Mouse (Mus musculus) heart, postnatal 36 days (tissue): ENCODE measurements around the gene Bmpr1b. TPM values are rescaled to one million over a fixed set of nuclear protein-coding genes. Genes with fewer than 3 reads are reported as not detected.

ENCODE experiments used
- DNase-seq, 2 experiments: peaks; one replicate each; pipeline ENCODE4 v3.0.0; 2021 to 2022
- intact Hi-C: fragments of 180-260 bp; cut with DNase I; formaldehyde crosslinking; loops from one replicate; pipeline ENCODE4 v1.15.1; 2025
- total RNA-seq, 2 experiments: library from RNA; stranded (reverse); gene quantifications; 2 replicates each; pipeline ENCODE4 v1.2.3; 2021

Gene Bmpr1b
- total RNA-seq, 2 experiments from 2014 or later, result 0.16 to 0.22 TPM

DNA sequence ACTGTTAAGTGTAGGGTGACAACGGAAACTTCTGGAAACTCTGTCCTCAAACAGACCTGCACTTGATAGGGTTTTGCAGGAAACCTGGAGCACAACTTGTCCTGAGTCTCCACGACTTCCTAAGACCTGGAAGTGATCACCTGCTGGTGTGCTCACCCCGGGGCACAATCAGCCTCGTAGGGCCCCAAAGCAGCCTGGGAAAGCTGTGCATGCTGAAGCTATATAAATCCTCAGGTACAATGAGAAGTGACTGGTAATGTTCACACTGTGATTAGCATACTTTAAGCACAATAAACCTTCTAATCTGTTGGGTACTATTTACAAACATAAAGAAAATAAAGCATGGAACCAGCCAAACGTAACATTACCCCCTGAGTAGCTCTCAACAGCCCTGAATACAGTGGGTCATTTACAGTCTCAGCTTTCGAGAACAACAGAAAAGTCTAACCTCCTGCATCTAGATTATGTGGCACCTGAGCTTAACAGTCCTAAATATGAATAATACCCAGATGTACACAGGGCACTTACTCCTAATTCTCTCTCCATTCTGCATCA, 54.4 kb downstream of the Bmpr1b start:
- no peak for DNase-seq
- intact Hi-C loops, result no loop called here

DNA sequence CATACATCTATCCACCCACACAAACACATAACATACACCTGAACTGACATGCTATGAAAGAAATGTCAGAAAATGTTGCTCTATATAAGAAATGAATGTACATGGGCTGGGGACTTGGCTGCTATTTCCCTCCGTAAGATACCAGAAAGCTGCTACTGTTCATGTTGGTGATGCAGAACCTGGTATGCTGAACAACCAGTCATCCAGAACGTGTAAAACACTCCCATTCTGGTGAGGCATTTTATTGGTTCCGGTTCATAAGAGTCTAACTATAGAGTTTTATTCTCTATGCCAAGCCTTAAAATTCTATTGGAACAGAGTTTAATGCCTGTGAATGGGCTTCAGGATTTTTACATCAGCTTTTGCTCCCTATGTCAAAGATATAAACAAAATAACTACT, 55.0 kb downstream of the Bmpr1b start:
- DNase-seq, result no peak
- intact Hi-C loops, result no loop called here

DNA sequence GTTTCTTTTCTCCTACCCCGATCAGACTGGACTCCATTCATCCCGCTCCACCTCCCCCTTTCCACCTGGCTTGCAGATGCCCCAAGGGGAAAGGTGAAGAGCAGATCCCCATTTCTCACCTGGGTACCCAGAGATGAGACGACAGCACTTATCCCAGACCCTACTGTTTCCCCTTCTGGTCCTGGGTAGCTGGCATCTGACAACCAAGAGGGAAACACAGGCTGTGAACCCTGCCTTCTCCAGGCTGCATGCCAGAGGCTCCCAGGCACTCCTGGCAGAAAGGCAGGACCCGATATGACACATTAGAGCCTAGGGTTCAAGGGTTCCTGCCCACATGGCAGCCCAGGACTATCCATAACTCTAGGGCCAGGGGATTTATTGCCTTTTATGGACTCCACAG, 56.0 kb downstream of the Bmpr1b start:
- intact Hi-C loops, result no loop called here
- DNase-seq, result no peak

DNA sequence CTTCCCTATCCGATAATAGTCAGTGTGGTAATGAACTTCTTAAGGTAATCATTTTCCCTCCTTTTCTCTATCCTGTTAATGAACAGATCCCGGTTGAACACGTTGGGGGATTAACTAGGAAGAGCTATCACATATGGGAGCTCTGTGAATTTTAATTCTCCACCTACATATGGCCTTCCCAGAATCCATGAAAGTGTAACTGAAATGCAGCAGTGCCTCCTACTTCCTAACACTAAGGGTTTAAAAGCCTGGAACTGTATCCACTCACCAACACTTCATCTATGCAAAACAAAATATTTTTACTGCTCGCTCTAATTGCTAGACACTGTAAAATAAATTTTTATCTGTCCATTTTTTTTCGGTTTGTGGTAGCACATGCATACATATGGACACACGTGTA, 63.0 kb downstream of the Bmpr1b start:
- no peak for DNase-seq
- intact Hi-C loops, result no loop called here

DNA sequence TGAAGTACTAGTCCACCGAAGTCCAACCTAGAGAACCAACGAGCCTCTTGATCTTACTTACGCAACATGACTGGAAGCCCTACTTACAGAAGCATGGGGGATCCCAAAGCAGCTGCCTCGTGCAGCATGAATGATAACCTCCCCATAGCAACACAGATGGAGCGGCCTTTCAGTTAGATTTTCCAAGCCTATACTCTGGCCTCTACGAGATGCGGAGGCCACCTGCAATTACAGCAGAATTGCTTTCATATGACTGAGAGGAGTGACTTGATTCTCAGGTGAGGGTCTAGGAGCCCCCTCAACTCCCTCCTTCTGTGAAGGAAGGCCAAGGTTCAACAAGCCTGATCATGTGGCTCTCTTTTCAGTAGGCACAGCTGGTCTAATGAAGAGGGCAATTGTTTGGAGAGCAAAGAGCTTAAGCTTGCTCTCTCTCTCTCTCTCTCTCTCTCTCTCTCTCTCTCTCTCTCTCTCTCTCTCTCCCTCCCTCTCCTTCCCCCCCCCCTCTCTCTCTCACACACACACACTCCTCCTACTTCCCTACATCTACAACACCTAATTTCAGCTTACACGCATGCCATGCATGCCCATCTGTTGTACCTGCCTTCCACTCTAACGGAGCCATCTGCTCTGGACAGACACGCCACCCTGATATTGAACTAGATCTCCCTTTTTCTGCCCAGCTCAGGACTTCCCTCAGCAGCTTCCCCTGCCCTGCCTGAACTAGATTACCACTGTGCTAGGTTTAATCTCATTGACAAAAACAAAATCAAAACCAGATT, 65.0 kb downstream of the Bmpr1b start:
- no peak for DNase-seq
- intact Hi-C loops, result no loop called here

DNA sequence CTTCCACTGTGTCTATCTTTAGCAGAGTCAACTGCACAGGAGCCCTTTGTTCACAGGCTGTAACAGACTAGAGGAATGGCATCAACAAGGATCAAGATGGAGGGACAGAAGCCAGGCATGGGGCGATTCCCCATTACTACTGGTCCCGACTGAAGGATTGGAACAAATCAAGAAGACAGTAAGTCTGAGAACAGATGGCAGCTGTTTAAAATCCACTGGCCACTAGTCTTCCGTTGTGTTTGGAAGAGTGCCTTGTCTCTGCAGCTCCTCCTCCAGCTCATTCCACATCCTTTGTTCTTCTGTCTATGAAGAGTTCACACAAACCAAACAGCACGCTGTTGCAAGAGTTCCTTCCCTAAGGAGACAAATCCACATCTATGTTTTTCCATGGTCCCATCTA, 65.6 kb downstream of the Bmpr1b start:
- intact Hi-C loops, result no loop called here
- no peak for DNase-seq

DNA sequence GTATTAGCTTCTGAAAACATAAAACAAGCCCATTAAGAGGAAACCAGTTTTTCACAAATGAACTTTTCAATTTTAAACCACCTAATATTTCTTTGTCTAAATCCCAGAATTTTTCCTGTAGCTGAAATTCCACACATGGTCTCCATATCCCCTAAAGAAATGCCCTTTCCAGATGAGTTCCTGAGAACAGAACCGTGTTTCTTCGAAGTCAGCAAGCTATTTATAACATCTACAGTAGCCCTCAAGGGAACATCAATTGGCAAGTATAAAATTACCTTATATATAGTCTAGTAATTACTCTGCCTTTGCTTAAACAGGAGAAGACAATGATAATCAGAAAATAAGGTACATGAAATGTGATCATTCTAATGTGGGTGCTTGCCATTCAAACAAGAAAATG, 70.1 kb downstream of the Bmpr1b start:
- intact Hi-C loops, result no loop called here
- no peak for DNase-seq

DNA sequence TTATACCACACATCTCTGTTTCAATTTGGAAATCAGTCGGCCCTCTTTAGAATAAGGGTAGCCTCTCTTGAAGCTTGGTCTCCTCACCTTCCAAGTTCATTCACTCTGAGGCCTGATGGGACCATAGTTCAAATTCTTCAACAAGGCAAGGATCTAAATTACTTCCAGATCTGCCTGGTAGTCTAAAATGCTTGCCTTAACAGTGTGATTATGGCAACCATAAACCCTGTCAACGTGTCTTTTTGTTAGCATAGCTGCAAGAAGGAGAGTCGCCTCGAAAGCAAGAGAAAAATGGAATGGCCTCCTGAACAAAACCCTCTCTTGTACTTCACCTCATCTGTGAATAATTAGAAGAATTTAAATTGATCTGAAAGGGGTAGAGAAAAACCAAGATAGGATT, 75.2 kb downstream of the Bmpr1b start:
- intact Hi-C loops, result no loop called here
- no peak for DNase-seq

DNA sequence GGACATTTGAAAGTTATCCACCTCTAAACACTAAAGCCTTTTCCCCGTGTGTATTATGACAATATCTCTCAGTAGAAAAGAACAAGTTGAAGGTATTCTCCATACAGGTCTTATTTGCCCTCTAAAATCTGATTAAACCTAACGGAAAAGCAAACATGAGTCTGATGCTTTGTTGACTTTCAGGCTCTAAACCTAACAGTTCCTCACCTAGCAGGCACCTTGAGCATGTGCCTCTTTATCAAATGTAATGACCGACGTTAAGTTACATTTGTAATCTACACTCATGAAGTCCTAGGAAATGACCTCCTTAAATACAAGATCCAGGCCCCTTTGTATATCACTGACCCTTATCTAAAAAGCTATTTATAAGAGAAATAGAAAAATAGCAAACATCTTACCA, 79.5 kb downstream of the Bmpr1b start:
- intact Hi-C loops, result no loop called here
- DNase-seq, result no peak

DNA sequence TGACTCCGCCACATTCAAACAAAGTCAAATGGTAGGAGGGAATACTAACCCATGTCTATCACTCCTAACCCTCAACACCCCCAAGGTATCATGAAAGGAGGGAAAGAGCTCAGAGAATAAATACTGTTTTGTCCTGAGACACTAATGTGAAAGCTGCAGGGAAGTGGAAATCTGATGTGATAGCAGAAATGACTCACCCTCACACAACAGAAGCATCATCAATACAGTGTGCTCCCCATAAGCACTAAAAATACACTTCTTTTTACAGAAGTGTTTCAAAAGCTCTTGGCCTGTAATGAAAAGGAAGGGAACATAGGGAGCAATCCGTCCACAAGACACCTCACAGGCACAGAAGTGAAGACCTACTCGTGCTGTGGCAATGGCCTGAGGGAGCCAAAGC, 83.3 kb downstream of the Bmpr1b start:
- DNase-seq, result no peak
- intact Hi-C loops, result no loop called here

DNA sequence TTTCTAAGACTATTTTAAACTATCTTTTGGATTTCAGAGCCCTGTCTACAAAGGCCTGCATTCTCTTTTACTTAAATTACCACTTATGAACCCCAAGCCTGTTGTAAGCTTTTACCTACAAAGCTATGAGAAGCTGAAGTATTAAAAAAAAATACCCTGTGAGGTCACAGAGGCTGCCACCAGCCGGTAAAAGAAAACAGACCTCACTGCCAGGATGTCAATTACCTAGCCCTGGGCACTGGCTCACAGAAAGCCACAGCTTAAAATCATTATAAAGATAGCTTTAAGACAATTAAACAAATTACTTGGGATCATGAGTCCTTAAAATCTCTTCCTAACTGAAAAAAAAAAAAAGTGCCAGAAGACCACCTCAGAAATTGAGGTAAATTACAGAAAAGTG, 85.1 kb downstream of the Bmpr1b start:
- no peak for DNase-seq
- intact Hi-C loops, result no loop called here

DNA sequence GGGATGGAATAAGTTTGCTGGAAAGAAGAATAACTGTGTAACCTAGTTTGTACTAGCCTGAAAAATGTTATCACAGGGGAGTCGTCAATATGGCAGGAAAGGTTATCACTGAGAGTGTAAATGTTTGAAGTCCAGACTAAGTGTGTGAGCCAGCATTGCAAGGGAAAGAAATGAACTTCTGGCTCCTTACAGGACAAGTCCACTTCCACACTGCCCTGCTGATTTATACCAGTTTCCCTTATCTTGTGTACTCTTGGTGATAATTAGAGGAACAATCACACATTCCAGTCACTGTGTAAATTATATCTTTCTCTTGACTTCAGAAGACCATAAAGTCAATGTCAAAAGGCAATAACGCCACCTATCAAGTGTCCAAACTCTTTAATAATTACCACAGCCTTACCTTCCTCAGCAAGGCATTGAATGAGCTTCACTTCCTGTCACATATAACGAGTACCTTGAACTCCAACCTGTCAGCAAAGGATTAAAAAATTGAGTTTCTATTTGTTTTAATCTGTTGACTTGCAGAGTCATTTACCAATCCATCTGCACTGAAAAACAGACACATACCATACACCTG, 91.4 kb downstream of the Bmpr1b start:
- intact Hi-C loops, result no loop called here
- no peak for DNase-seq

DNA sequence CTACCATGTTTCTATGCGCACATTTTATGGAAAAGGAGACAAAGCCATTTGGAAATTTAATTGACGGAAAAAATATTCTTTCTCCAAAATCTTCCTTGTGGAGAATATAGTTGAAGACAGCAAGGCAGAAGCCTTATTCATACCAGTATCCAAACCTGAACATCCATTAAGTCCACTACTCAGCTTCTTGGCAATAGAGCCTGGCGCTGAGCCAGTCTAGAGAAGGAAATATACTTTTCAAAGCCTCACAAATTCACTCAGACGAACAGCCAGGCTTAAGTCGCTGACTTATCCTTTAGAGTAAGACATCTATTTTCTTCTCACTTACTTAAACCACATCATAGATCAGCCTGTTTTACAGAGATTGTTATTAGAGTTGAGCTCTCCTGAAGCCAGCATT, 97.6 kb downstream of the Bmpr1b start:
- intact Hi-C loops, result no loop called here

DNA sequence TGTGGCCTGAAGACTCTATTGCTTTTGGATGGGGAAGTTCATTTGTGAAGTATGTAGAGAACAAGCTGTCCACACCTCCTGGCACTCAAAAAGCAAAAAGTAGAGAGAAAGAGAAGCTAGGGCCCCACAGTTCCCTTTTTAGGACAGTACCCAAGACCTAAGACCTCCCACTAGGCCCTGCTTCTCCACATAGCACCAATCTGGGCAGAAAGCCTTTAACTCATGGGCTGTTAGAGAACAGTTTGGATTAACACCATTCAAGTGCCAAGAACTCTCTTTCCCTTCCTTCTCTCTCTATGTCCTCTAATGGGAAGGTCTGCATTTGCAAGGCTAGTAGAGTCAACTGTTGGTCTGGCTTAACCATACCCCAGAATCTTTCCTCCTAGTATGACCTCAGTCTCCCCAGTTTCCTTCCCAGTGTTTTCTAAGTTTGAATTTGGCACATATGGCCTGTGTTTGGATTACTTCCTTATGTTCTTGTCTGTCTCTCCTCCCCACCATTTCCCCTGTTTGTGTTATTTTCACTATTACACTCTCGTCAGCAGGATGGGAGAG, 102.4 kb downstream of the Bmpr1b start:
- no peak for DNase-seq
- intact Hi-C loops, result no loop called here

More for the DNA sequence above, 97.6 kb downstream of the Bmpr1b start:
- no peak for DNase-seq

DNA sequence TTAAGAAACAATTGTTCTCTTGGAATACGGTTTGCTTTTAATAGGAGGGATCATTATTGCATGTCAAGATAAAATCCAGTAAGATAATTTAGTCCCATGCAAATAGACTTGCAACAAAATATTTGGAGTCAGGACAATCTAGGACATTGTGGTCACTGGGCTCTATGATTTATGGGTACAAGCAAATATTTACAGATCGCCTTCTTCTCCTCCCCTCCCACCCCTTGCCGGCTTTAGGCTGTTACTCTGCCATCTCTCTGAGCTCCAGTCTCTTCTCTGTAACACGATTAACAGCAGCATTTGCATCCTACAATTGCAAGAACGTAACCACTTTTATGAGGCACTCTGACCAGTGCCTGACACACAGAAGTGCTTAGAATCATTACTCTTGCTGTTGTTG, 104.1 kb downstream of the Bmpr1b start:
- intact Hi-C loops, result no loop called here
- DNase-seq, result no peak

DNA sequence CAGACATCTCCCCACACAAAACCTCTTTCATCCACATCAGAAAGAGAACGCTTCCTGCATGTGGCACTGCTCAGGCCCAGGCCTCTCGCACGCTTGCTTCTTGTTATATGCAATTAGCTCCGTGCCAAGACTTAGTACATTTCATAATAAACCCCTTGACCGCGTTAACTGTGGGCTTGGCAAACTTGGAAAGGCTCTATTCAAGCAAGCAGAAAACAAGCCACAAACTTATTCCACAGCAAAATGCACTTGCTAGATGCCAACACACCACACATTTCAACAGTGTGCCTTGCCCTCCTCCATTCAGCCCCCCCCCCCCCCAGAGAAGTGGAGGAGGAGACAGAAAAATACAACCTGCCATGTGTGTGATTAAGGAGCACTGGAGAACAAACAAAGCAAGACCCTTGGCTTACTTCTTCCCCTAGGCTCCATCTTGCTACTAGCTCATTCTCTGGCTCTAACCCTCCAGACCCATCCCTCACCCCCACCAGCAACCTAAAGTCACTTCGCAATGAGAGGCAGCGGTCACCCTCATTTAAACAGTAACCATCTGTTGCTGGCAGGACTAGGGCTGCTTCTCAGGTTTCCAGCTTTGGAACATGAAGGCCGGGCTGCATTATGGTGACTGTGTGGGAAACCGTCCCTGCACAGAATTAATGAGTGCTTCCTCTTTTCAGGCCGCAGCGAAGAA, 105.5 kb downstream of the Bmpr1b start:
- intact Hi-C loops, result no loop called here
- DNase-seq, result no peak

DNA sequence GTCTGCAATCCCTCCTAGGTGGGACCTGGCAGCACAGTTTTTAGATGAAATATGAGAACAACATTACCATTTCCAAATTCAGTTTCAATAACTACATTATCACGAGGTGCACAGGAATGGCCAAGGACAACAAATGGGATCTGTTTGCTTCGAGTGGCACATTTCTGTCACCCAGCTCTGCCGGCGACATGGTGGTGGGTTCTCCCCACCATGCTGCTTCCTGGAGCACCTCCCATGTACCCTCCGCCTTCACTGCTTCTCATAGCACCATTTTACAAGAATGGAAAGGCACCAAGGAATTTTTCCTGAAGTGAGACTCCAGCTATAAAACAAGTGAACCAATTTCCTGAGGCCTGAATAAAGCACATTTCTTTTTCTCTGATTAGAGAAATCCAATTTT, 108.0 kb downstream of the Bmpr1b start:
- intact Hi-C loops, result no loop called here
- no peak for DNase-seq

DNA sequence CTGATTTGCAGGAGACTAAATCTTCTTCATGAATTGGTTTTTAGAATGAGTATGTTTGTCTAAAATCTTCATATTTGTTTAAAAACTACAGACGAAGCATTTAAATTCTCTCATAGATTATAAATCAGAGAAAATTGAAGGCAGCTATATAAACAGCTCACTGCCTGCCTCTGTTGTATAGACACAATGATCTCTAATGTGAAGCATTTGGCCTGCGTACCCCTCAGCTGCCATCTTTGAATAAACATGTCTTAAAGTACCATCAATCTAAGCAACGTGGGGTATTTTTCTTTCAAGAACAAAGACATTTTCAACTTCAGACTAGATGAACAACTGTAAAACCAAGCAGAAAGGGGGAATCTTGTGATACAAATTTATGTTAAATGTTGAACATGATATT, 109.3 kb downstream of the Bmpr1b start:
- no peak for DNase-seq
- intact Hi-C loops, result no loop called here

DNA sequence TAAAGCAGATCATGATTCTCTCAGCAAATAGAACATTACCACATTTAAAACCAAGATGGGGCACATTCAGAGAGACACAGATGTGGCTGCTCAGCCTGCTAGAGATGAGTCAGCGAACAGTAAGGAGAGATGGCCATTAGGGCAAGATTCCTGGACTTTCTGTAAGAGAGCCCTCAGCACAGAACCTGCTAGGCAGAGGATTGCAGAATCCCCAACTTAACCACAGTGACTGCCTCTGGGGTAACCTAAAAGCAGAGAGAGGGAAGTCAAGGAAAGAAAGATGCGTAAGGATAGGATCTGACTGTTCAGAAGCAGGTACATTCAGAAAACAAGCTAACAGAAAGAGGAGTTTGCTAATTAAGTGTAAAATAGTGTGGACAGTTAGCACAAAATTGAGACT, 118.5 kb downstream of the Bmpr1b start:
- no peak for DNase-seq
- intact Hi-C loops, result no loop called here

DNA sequence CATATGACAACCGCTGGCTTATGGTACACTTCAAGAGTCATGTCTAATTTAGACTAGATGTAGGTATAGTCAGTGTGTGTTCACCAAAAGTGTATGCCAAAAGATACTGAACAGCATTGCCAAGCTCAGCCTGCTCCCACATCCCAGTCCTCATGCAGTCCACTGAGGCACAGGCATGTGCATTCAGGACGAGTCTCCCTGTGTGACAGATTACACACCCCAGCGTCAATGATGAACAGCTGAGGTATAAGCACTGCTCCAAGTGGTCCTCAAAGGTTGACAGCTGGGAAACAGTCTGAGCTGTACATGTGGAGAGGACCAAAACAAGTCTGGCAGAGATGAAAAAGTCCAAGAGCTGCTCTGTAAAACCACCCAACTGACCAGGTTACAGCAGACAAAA, 119.6 kb downstream of the Bmpr1b start:
- intact Hi-C loops, result loop anchor here (10.0 kb wide), 1 partner anchor 425 kb away; no protein-coding TSS in a partner anchor
- no peak for DNase-seq

DNA sequence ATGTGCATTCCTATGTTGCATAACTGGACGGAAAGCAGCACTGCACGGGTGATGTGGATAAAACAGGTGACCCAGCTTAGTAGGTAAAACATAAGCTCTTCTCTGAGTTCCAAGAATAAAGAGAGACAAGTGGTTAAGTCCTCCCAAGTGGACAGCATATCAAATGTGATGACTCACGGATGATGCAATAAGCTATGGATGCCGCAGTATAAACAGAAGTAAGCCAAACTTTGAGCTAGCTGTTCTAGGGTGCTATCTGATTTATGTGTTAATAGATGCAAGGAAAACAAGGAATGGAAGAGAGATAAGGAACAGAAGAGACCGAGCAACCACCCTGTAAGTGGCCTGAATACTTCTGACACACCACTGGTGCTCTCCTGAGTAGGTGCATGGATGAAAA, 120.1 kb downstream of the Bmpr1b start:
- intact Hi-C loops, result loop anchor here (10.0 kb wide), 1 partner anchor 426 kb away; no protein-coding TSS in a partner anchor
- no peak for DNase-seq
